Mouse (Mus musculus) heart, adult 2 months (tissue): Measurements from ENCODE around the gene Pdpn.
A peak's percentile ranks its signal among the peaks of the same experiment; 100 is the strongest.

Source experiments
- CTCF ChIP-seq: fragments of 200-600 bp; IDR thresholded peaks from 2 replicates; pipeline ENCODE4 v1.8.1; 2022; ENCODE audit warnings: antibody characterized with exemption, mild to moderate bottlenecking, moderate library complexity
- EP300 ChIP-seq: fragments of 200-500 bp; IDR thresholded peaks from 2 replicates; pipeline ENCODE4 v1.6.1; 2011; ENCODE audit warnings: low read depth, low read length, control low read depth; ENCODE audit not compliant: insufficient read depth
- POLR2A ChIP-seq: fragments of 200-500 bp; IDR thresholded peaks from 2 replicates; pipeline ENCODE4 v1.6.1; 2011; ENCODE audit warnings: mild to moderate bottlenecking, low read depth, low read length, control low read depth; ENCODE audit not compliant: insufficient read depth

DNA sequence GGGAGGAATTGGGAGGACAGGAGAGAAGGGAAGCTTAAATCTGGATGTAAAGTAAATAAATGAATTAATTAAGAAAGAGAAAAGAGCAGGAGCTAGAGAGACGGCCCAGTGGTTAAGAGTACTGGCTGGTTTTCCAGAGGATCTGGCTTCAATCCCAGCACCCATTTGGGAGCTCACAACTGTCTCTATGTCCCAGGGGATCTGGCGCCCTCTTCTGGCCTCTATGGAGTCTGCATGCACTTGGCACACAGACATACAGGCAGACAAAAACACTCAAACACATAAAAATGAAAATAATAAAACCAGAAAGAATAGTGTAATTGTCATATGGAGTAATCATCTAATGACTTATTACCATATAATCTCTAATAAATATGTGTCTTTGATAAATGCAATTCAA, 12.0 kb upstream of the Pdpn start:
- TF ChIP-seq CTCF (peak; percentile 64), POLR2A (no peak), EP300 (no peak)
